Mouse (Mus musculus) c-Kit-negative CD71-positive TER-119-positive erythroid progenitor cells, embryonic 14.5 days (primary cell): ENCODE results near the gene Gm28308.

Experiments
- DNase-seq: peaks from one replicate; pipeline ENCODE4 v3.0.0-alpha.2; 2013; ENCODE audit warnings: low read depth, low spot score

Gm28308 gene

GRCm38 (mm10) chr6:52213119-52213986 is at the start of gene Gm28308, which contains the start of gene Hoxa3:
Gene Gm28308 (minus strand): TSS chr6:52213339.
Gene Hoxa3 (minus strand): TSS chr6:52213336.
- no peak for DNase-seq

- DNase-seq: no peak
These were observed 49.6 kb upstream of the Gm28308 start for GRCm38 (mm10) chr6:52262463-52263320.

GRCm38 (mm10) chr6:52261751-52262462 is 48.8 kb upstream of the Gm28308 start:
- DNase-seq: no peak

- DNase-seq: no peak
These were observed 47.8 kb upstream of the Gm28308 start, which contains the start of gene Hoxa13 for GRCm38 (mm10) chr6:52260654-52261575. Gene Hoxa13 (minus strand): TSS chr6:52260880.

GRCm38 (mm10) chr6:52259811-52260261 is 46.7 kb upstream of the Gm28308 start:
- no peak for DNase-seq

- DNase-seq: no peak
These were observed 46.1 kb upstream of the Gm28308 start for GRCm38 (mm10) chr6:52259081-52259790.

DNA sequence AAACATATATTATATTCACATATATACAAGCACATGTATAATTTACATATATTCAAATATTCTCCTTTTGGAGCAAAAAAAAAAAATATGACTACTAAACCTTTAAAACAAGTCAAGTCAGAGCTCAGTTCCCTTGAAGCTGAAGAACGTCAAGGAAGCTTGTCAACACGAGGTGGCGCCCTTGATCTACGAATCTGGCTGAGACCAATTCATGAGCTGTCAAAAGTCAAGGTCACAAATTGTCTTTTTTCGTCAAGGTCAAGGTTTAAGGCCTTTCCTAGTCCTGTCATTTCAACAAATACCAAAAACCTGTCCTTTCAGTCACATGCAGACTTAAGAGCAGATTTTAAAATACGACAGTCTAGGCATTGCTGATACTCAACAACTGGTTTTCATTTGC is 43.8 kb upstream of the Gm28308 start:
- peak; percentile 3 for DNase-seq

GRCm38 (mm10) chr6:52253511-52254500 is 40.7 kb upstream of the Gm28308 start:
- DNase-seq: no peak

GRCm38 (mm10) chr6:52252775-52253376 is 39.7 kb upstream of the Gm28308 start:
- DNase-seq: no peak

GRCm38 (mm10) chr6:52252016-52252774 is 39.1 kb upstream of the Gm28308 start:
- DNase-seq: no peak

- no peak for DNase-seq
These were observed 38.2 kb upstream of the Gm28308 start for GRCm38 (mm10) chr6:52251177-52251879.

- DNase-seq: no peak
These were observed 36.7 kb upstream of the Gm28308 start for GRCm38 (mm10) chr6:52249826-52250225.

DNA sequence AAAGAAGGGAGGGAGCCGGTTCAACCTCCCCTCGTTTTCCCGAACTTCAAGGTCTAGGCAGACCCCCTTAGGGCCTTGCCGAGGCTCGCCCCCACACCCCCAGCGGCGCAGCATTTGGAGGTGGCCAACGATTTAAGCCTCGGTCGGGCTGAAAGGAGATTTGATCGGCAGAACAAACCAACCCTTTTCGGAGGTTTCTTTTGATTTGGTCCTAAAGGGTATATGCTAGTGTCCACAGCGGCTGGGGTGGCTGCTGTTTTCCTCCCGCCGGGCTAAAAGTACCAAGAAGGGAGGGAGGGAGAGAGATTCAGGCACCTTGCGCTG is 36.2 kb upstream of the Gm28308 start:
- DNase-seq: no peak

GRCm38 (mm10) chr6:52248638-52249414 is 35.7 kb upstream of the Gm28308 start:
- DNase-seq: no peak

GRCm38 (mm10) chr6:52247766-52248637 is 34.9 kb upstream of the Gm28308 start:
- DNase-seq: no peak
